27 mouse cellular contexts compared by ENCODE assay signal in genomic region chr3:130378626-130379025, GRCm38 (mm10).
DNase-seq lines count a peak whose midpoint lies in the region; ATAC-seq lines count a peak whose summit lies in the region.
"Had no signal": no experiment of that assay in that cellular context is flagged by ENCODE, and none has a peak within 500 bp of the region (broad histone marks: within the 10 kb centered on the region; RNA-seq: fewer than 3 reads in every experiment).

No protein-coding gene starts in this region.

- no peak overlapping the region for H3K4me2 ChIP-seq in hindbrain, embryonic 14.5 days (replicated peaks)
- H3K4me2 ChIP-seq in lung, embryonic 16.5 days (ENCODE audit: low read depth, low read length) = no peak overlapping the region
- H3K4me2 ChIP-seq: embryonic facial prominence, embryonic 12.5 days; heart, embryonic 11.5 days; hindbrain, embryonic 15.5 days; kidney, embryonic 15.5 days; limb, embryonic 12.5 days; liver, embryonic 12.5 days had no signal

- H3K4me3 ChIP-seq in hindbrain, embryonic 10.5 days = no peak overlapping the region
- H3K4me3 ChIP-seq in hindbrain, embryonic 14.5 days (replicated peaks; ENCODE audit: low read length) = no peak overlapping the region
- no peak overlapping the region for H3K4me3 ChIP-seq in lung, embryonic 16.5 days (ENCODE audit: low read length)
- H3K4me3 ChIP-seq: embryonic facial prominence, embryonic 12.5 days; hindbrain, embryonic 15.5 days; kidney, embryonic 15.5 days; left cerebral cortex, adult 2 months; limb, embryonic 12.5 days; liver, embryonic 12.5 days had no signal

- 0 out of 2 replicates have a peak overlapping the region, but pooled peaks have one; percentile 45 for H3K27ac ChIP-seq in hindbrain, embryonic 10.5 days
- H3K27ac ChIP-seq in hindbrain, embryonic 14.5 days = no peak overlapping the region
- peak overlapping the region; percentile 19; the same call in 1 of the 2 replicates for H3K27ac ChIP-seq in lung, embryonic 16.5 days (ENCODE audit: low read length)
- H3K27ac ChIP-seq: embryonic facial prominence, embryonic 12.5 days; hindbrain, embryonic 15.5 days; kidney, embryonic 15.5 days; left cerebral cortex, adult 2 months; limb, embryonic 12.5 days; liver, embryonic 12.5 days had no signal

- peaks cover 17% of the 10 kb centered on the region for H3K4me1 ChIP-seq in hindbrain, embryonic 10.5 days (replicated peaks)
- H3K4me1 ChIP-seq in hindbrain, embryonic 14.5 days (replicated peaks; ENCODE audit: control insufficient read depth, insufficient read depth, low read length) = no peaks in the 10 kb centered on the region
- peaks cover 10% of the 10 kb centered on the region for H3K4me1 ChIP-seq in lung, embryonic 16.5 days (replicated peaks; ENCODE audit: control insufficient read depth, insufficient read depth, low read length)
- H3K4me1 ChIP-seq: embryonic facial prominence, embryonic 12.5 days; hindbrain, embryonic 15.5 days; kidney, embryonic 15.5 days; limb, embryonic 12.5 days; liver, embryonic 12.5 days had no signal

- no peaks in the 10 kb centered on the region for H3K36me3 ChIP-seq in hindbrain, embryonic 10.5 days
- no peaks in the 10 kb centered on the region for H3K36me3 ChIP-seq in hindbrain, embryonic 14.5 days (replicated peaks; ENCODE audit: control insufficient read depth, insufficient read depth)
- H3K36me3 ChIP-seq in lung, embryonic 16.5 days (ENCODE audit: control insufficient read depth, insufficient read depth, low read length) = no peaks in the 10 kb centered on the region
- H3K36me3 ChIP-seq: embryonic facial prominence, embryonic 12.5 days; G1E; hindbrain, embryonic 15.5 days; kidney, embryonic 15.5 days; limb, embryonic 12.5 days; liver, embryonic 12.5 days had no signal

- DNase-seq in embryo, embryonic 10.5 days (ENCODE audit: low spot score) = peak; percentile 54
- no peak for DNase-seq in embryo, embryonic 9.5 days (ENCODE audit: extremely low spot score)
- DNase-seq in hindbrain, embryonic 10.5 days (ENCODE audit: low spot score) = no peak
- no peak for DNase-seq in hindbrain, embryonic 14.5 days (ENCODE audit: low spot score)
- DNase-seq in lung, postnatal 10 days = no peak
- peak; percentile 67 for DNase-seq in retina, postnatal 1 day
- DNase-seq: adrenal gland, postnatal 10 days; cerebellum, adult 11 months; cerebellum, adult 9-10 months; cerebellum, postnatal 36 days; gastrocnemius, postnatal 10 days; heart, postnatal 36 days; kidney, adult 18-20 months; kidney, postnatal 25 days; liver, postnatal 0 days; thymus, postnatal 4 days had no signal

- no peaks in the 10 kb centered on the region for H3K9me3 ChIP-seq in hindbrain, embryonic 10.5 days
- H3K9me3 ChIP-seq in hindbrain, embryonic 14.5 days (ENCODE audit: control insufficient read depth, low read length) = no peaks in the 10 kb centered on the region
- no peaks in the 10 kb centered on the region for H3K9me3 ChIP-seq in lung, embryonic 16.5 days (ENCODE audit: control insufficient read depth, low read length)
- H3K9me3 ChIP-seq: embryonic facial prominence, embryonic 12.5 days; hindbrain, embryonic 15.5 days; kidney, embryonic 15.5 days; limb, embryonic 12.5 days; liver, embryonic 12.5 days had no signal

- no peak overlapping the region for H3K9ac ChIP-seq in hindbrain, embryonic 14.5 days
- H3K9ac ChIP-seq in lung, embryonic 16.5 days (ENCODE audit: low read length) = no peak overlapping the region
- H3K9ac ChIP-seq: embryonic facial prominence, embryonic 12.5 days; hindbrain, embryonic 15.5 days; kidney, embryonic 15.5 days; limb, embryonic 12.5 days; liver, embryonic 12.5 days; liver, postnatal 0 days had no signal

- H3K27me3 ChIP-seq in hindbrain, embryonic 10.5 days (ENCODE audit: insufficient read depth, poor library complexity, severe bottlenecking) = no peaks in the 10 kb centered on the region
- H3K27me3 ChIP-seq in hindbrain, embryonic 14.5 days (ENCODE audit: control insufficient read depth, insufficient read depth, low read length) = no peaks in the 10 kb centered on the region
- no peaks in the 10 kb centered on the region for H3K27me3 ChIP-seq in lung, embryonic 16.5 days (ENCODE audit: control insufficient read depth, insufficient read depth, low read depth, low read length)
- H3K27me3 ChIP-seq: embryonic facial prominence, embryonic 12.5 days; hindbrain, embryonic 15.5 days; kidney, embryonic 15.5 days; limb, embryonic 12.5 days; liver, embryonic 12.5 days; Patski had no signal

- no peak for ATAC-seq in hindbrain, embryonic 14.5 days (ENCODE audit: low FRiP score)
- ATAC-seq in lung, embryonic 16.5 days (ENCODE audit: low read depth) = peak; percentile 61; the same call in 1 of the 2 replicates
- ATAC-seq: liver, embryonic 12.5 days; liver, postnatal 0 days; midbrain, embryonic 16.5 days; Patski had no signal

- WGBS in hindbrain, embryonic 10.5 days = 38% methylated on average over 9 of the region's 9 CpGs
- WGBS in hindbrain, embryonic 14.5 days = 33% methylated on average over 9 of the region's 9 CpGs
- WGBS in lung, embryonic 16.5 days = 51% methylated on average over 9 of the region's 9 CpGs

Comparison
In these comparisons a context has a peak if more than half of its experiments do, and no peak if none do; other contexts are left out.
1. DNase-seq: peak in embryo, embryonic 10.5 days (single experiment) and retina, postnatal 1 day (single experiment); none in embryo, embryonic 9.5 days (single experiment), hindbrain, embryonic 10.5 days (single experiment), hindbrain, embryonic 14.5 days (single experiment) and lung, postnatal 10 days (single experiment).